Mouse (Mus musculus) T-helper 2 cell (primary cell): ENCODE measurements around the gene Hoxd11.

ENCODE experiments used
- in situ Hi-C: fragments of 300-600 bp; cut with MboI, MseI; formaldehyde crosslinking; loops from one replicate; pipeline ENCODE4 v1.15.1; 2025; ENCODE audit warnings: high pct_unique_total_duplicates

Gene Hoxd11

GRCm38 (mm10) chr2:74678891-74679595 lies at the start of gene Hoxd11:
Gene Hoxd11 (plus strand): TSS chr2:74679557.
- in situ Hi-C loops: loop anchor here (10.0 kb wide), 1 partner anchor 614 kb away; no protein-coding TSS in a partner anchor

DNA sequence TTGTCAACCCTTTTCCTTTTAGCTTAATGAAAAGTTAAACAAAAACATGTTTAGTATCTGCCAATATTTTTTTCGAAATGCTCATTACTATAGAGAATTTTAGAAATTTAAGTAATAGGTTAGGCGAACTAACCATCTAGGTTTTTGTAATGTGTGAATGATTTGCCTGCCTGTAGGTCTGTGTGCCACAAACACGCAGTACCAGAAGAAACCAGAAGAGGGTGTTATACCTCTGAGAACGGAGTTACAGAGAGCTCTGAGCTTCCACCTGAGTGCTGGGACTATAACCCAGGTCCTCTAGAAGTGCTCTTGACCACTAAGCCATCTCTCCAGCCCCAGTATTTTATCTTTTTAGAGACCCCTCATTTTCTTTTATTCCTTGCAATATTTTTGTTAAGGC lies 43.9 kb upstream of the Hoxd11 start:
- in situ Hi-C loops: no loop called here

DNA sequence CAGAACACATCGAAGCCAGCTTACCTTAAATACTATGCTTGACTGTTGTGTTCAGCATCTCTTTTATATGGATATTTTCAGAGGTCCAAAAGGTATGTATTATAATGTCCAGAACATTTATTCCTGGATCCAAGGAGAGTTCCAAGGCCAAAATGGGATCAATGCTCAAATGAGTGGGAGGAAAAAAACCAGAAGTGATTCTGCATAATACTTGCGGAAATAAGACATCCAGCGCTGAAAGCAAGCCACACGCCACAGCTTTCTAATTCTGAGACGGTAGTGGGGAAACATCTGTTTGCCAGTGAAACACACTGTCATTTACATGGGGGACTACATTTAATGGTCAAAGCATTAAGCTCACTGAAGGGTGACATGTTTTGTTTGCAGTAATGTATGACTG lies 36.9 kb upstream of the Hoxd11 start:
- in situ Hi-C loops: no loop called here

- in situ Hi-C loops: no loop called here
These were observed 33.7 kb upstream of the Hoxd11 start for GRCm38 (mm10) chr2:74645631-74646030.

DNA sequence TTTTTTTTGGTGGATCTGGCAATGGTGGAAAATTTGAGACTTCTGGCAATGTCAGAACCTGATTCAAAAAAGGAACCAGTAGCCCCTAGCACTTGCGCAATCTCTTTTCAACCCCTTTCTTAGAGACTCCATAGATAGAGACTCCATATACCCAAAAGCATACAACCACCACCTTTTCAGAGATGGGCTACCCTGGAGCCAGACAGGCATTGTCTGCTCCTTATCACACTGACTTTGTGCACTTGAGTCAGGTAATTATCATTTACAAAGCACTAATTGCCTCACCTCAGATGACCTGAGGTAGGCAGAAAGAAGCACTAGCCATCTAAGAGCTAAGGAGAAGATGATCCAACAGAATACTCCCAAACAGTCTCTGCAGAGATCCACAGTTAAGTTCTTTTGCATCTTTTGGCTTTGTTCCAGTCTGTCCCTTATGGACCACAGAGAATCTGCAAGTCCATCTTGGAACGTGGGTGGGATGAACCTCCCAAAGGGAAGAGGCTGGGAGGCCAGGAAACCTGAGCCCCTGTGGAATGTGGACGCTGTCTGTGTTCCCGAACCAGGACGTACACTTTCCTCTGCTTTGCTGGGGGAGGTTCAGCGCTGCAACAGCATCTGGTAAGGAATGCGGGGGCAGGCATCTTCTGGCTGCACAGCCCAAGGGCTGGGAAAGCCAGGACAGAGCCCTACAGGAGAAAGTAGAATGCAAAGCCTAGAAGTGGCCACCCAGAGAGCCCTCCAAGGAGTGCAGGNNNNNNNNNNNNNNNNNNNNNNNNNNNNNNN lies 32.1 kb upstream of the Hoxd11 start:
- in situ Hi-C loops: no loop called here

GRCm38 (mm10) chr2:74652996-74653340 lies 26.4 kb upstream of the Hoxd11 start:
- in situ Hi-C loops: loop anchor here (25.0 kb wide), 2 partner anchors 691 to 1066 kb away; partner anchors contain the start of gene Chrna1

DNA sequence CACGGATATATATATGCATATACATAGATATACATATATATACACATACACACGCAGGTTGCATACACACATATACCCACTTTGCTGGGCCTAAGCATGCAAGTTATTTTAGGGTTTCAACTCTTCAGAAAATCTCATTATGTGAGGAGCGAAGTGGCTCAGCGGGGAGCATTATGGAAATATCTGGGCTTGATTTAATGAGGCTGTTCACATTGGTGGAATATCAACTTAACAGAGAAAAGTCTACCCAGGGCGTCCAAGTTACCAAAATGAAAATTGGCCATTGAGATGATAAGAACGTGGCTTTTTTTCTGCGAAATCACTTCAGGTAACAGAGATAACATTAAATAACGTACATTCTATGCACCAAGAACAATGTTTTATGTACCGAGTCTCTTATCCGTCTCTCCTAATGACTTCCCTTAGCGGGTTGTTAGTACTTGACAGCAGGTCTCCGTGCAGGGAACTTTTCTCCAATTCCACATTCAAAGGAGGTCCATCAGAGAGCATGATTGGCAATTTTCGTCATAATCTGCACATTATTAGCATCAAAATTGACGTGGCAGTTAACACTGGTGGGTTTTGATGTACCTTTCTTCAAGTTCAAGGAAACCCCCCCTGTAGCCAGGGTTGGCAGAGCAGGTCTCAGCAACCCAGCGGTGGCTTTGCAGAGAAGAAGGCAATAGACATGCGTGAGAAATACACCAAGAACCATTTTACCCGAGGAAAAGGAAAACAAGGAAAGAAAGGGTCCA lies 25.4 kb upstream of the Hoxd11 start:
- in situ Hi-C loops: loop anchor here (25.0 kb wide), 2 partner anchors 692 to 1067 kb away; partner anchors contain the start of gene Chrna1

DNA sequence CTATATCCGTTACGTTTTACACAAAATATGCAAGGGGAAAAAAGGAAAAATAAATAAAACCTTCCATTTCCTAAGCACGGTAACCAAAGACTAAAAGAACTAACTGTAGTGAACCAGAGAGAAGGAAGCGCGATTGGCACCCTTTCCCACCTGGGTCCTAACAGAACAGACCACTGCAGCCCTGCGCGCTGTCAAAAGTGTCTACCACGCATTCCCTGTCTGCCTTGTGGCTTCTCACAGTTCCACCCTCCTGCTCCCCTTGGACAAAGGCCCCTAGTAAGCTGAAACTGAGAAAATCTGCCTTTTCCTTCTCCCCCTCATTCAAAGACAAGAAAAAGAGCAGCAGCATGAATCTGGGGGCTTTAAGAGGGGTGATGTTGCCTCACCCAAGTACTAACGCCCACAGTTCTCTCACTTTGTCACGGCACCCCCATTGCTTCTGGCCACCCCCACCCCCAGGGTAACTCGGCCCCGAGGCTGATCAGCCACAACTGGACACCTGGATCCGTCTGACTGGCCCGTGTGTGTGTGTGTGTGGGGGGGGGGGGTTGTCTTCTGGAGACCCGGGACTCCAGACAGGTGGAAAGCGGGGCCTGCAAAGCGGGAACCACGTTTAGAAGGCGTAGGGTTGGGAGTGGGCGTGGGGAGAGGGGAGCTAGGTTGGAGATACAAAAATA lies 24.5 kb upstream of the Hoxd11 start:
- in situ Hi-C loops: loop anchor here (25.0 kb wide), 2 partner anchors 693 to 1068 kb away; partner anchors contain the start of gene Chrna1

GRCm38 (mm10) chr2:74655420-74655781 lies 24.0 kb upstream of the Hoxd11 start:
- in situ Hi-C loops: loop anchor here (25.0 kb wide), 2 partner anchors 693 to 1068 kb away; partner anchors contain the start of gene Chrna1

DNA sequence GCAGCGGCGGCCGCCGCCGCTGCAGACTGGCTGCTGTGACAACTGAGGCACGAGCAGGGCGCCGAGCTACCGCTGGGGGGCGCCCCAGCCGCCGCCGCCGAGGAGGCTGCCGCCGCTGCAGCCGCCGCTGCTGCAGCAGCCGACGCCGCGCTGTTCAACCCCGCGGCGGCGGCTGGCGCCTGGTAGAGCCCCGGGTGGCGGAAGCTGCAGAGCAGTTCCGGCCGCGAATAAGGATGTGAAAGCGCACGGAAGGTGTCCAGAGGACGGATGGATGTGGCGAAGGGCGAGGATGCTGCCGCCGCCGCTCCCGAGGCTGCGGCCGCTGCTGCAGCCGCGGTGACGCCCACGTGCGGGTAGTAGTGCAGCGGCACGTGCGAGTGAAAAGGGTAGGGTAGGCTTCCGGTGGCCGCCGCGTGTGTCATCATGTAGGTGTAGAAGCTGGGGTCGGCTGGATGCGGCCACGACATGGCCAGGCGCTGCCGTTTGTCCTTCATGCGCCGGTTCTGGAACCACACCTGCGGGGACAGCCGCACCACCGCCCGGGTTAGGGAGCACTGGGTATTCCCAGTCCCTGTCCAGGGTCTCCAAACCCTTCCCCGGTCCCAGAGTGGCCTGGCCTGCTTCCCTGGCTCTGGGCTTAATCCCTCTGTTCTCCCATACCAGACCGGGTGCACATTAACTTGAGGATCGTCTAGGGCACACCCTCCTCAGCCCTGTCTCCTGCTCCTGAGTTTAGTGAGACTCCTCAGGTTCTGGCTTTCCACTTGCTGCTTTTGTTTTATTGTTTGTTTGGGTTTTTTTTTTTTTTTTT lies 23.3 kb upstream of the Hoxd11 start:
- in situ Hi-C loops: loop anchor here (25.0 kb wide), 2 partner anchors 694 to 1069 kb away; partner anchors contain the start of gene Chrna1

DNA sequence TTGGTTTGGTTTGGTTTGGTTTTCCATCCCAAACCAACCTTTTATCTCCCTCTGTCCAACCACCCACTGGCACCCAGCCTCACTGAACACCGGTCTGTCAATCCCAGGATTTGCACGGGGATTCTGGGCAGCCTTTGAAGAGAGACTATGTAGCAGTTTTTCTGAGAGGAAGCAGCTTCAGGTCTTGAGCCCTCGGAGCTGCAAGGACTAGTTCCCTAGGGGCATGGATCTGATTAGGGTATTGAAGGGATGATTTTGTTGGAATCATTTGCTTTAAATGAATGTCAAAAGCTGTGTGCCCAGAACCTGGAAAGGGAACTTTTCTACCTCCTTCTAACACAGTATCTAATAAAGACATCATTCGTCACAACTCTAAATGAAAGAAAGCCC lies 22.7 kb upstream of the Hoxd11 start:
- in situ Hi-C loops: loop anchor here (25.0 kb wide), 2 partner anchors 694 to 1069 kb away; partner anchors contain the start of gene Chrna1

GRCm38 (mm10) chr2:74657251-74658023 lies 21.9 kb upstream of the Hoxd11 start:
- in situ Hi-C loops: loop anchor here (25.0 kb wide), 2 partner anchors 695 to 1070 kb away; partner anchors contain the start of gene Chrna1

- in situ Hi-C loops: loop anchor here (25.0 kb wide), 2 partner anchors 696 to 1071 kb away; partner anchors contain the start of gene Chrna1
These were observed 21.2 kb upstream of the Hoxd11 start for GRCm38 (mm10) chr2:74658024-74658666.

DNA sequence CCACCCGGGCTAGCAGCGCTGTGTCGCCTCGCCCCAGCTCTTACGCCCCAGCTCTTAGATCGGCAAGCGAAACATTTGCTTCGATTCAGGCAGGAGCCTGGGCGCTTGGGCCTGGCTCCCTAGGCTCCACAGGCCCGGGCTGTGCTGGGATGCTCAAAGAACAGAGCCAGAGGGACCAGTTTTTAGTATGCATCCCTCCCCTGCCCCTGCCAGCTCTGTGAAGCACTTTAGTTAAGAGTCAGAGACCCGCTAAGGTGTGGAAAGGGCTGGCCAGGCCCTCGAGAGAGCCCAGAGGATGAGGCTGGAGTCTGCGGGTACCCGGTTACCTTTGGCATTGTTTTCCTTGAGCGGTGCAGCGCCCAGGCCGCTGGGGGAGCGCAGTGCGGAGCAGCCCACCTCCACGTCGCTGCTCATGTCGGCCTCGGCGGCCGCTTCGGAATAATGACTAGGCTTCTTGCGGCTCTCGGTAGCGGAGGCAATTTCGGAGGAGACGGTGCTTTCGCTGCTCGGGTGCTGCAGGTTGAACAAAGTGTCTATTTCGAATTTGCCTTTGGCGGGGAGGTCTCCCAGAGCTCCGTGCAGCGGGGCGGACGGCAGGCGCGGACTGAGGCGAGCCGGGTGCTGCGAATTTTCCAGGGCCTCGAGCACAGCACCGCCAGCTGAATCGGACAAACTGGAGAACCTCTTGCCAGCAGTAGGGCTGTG lies 20.5 kb upstream of the Hoxd11 start:
- in situ Hi-C loops: loop anchor here (25.0 kb wide), 2 partner anchors 697 to 1072 kb away; partner anchors contain the start of gene Chrna1

- in situ Hi-C loops: loop anchor here (10.0 to 25.0 kb wide), 3 partner anchors 355 to 1072 kb away; partner anchors contain the start of gene Chrna1
These were observed 19.8 kb upstream of the Hoxd11 start, which contains the start of gene Evx2 for GRCm38 (mm10) chr2:74659507-74660005. Gene Evx2 (minus strand): TSS chr2:74659557.

DNA sequence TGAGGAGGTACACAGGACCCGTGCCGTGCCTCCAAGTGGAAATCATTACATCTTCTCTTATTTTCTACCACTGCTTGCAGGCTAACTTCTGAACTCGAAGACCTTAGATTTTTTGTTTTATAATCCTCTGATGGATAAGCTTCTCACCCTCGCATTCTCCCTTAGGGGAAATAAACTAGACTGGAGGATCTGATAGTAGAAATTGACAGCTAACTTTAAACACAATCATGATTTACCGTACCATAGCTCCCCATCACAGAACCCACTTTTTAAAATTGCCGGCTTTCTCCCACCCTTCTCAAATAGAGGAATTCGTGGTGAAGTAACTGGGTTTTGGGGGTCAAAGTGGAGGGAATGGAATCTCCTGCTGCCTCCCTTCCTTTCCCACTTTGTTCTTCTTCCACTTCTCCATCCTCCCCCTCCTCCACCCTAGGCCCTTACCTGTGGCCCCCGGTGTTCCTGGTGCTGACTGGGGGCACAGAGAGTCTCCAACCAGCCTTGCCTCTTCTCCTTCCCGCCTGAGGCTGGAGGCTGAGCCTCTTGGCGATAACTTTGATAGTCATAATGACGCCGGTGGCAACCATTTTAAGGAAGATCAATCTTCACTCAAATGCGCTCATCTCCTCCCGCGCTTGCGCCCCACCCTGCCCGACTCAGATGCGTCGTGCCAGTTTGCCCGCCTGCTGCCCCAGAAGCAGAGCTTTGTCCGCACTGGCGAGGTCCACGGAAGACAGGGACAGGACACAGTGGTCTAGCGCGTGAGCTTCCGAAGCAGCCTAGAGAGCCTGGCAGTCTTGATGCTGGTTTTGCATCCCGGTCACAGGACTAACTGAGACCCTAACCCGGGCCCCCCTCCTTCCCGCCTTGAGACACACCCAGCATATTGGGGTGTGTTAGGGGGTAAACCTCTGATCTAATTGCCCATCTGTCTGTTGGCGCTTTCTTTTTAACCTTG lies 18.7 kb upstream of the Hoxd11 start:
- in situ Hi-C loops: loop anchor here (10.0 to 25.0 kb wide), 3 partner anchors 356 to 1073 kb away; partner anchors contain the start of gene Chrna1
